Mouse (Mus musculus): ENCODE measurements around the gene Tmem102. TPM values are rescaled to one million over a fixed set of nuclear protein-coding genes. Genes with fewer than 3 reads are reported as not detected.

Gene Tmem102
- polyA plus RNA-seq, 1 experiment from 2014 or later = 0.82 TPM

DNA sequence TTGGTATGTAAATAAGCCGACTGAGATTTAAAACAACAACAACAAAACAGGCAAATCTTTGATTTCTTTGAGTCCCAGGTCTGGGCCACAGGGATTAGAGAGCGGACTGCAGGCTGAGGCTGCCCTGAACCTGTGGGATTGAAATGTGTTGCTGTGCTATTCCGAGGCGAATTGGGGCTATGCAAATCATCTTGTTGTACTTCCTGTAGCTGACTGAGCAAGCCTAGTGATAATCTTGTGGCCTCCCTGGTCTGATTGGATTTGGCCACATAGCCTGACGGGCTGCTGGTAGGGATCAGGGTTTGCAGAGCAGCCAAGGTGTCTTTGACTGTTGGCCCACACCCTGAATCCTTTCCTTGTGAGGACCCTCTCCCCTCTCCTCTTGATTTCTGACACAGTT is 30.5 kb downstream of the Tmem102 start:
- H3K4me2 ChIP-seq (ENCODE audit: low read length) = no peak overlapping the region
- peaks cover 17% of the 10 kb centered on the region for H3K36me3 ChIP-seq (ENCODE audit: control insufficient read depth, insufficient read depth, low read length)
- H3K4me1 ChIP-seq (ENCODE audit: control insufficient read depth, insufficient read depth, low read length) = no peaks in the 10 kb centered on the region
- no peaks in the 10 kb centered on the region for H3K9me3 ChIP-seq (ENCODE audit: control insufficient read depth, low read length)
- H3K4me3 ChIP-seq (replicated peaks; ENCODE audit: low read depth, low read length) = no peak overlapping the region
- no peak for DNase-seq
- no peak overlapping the region for H3K9ac ChIP-seq (replicated peaks; ENCODE audit: low read length)
- WGBS = 58% methylated on average over 5 of the region's 5 CpGs
- H3K27me3 ChIP-seq (ENCODE audit: control insufficient read depth, insufficient read depth, low read length) = no peaks in the 10 kb centered on the region
- ATAC-seq (ENCODE audit: low FRiP score, low TSS enrichment) = no peak
- H3K27ac ChIP-seq (replicated peaks; ENCODE audit: low read depth, low read length) = no peak overlapping the region

GRCm38 (mm10) chr11:69767625-69767909 is 37.9 kb downstream of the Tmem102 start:
- WGBS = 70% methylated on average over 4 of the region's 4 CpGs
- Histone ChIP-seq H3K27ac (replicated peaks; ENCODE audit: low read depth, low read length) (no peak overlapping the region), H3K9ac (replicated peaks; ENCODE audit: low read length) (no peak overlapping the region), H3K9me3 (ENCODE audit: control insufficient read depth, low read length) (no peaks in the 10 kb centered on the region), H3K36me3 (ENCODE audit: control insufficient read depth, insufficient read depth, low read length) (0 out of 2 replicates have a peak, but pooled peaks cover 4% of the 10 kb centered on the region), H3K27me3 (ENCODE audit: control insufficient read depth, insufficient read depth, low read length) (no peaks in the 10 kb centered on the region), H3K4me2 (ENCODE audit: low read length) (peak overlapping the region; percentile 68), H3K4me1 (ENCODE audit: control insufficient read depth, insufficient read depth, low read length) (peaks cover 11% of the 10 kb centered on the region), H3K4me3 (replicated peaks; ENCODE audit: low read depth, low read length) (no peak overlapping the region; the same call in 1 of the 2 replicates)
- DNase-seq = no peak
- no peak for ATAC-seq (ENCODE audit: low FRiP score, low TSS enrichment)

DNA sequence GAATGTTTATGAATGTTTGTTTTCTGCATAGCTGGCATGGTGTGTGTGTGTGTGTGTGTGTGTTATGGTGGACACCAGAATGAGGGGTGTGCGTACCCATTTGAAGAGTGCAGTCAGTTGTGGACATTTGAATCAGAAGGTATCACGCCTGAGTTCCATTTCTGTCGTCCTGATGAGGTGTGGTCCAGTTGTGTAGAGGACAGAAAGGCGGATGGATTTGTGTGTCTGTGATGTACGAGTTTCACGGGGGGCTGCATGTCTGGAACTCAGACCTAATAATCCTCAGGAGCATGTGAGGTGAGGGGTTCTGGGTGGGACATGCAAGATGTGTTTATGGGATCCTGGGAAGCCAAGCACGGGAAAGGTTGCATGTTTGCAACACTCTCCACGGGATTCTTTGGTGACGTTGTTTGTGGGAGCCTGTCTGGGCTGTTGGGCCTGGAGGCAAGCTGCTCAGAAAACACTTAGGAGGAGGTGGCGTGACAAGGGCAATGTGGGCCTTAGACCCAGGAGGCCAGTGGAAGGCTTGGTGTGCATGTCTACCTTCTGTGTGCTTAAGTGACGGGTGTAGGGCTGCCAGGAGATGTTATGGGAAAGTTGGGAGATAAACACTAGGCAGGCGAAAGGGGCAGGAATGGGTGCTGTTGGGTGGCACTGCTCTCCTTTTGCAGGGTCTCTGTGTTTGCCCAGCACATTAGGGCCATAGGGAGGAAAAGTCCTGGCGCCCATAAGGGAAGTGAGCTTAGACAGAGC is 38.4 kb downstream of the Tmem102 start:
- Histone ChIP-seq H3K9ac (replicated peaks; ENCODE audit: low read length) (peak overlapping the region; percentile 98), H3K36me3 (ENCODE audit: control insufficient read depth, insufficient read depth, low read length) (0 out of 2 replicates have a peak, but pooled peaks cover 4% of the 10 kb centered on the region), H3K4me3 (replicated peaks; ENCODE audit: low read depth, low read length) (peak overlapping the region; percentile 89), H3K4me2 (ENCODE audit: low read length) (peak overlapping the region; percentile 68), H3K9me3 (ENCODE audit: control insufficient read depth, low read length) (no peaks in the 10 kb centered on the region), H3K27ac (replicated peaks; ENCODE audit: low read depth, low read length) (peak overlapping the region; percentile 81; the same call in 1 of the 2 replicates), H3K4me1 (ENCODE audit: control insufficient read depth, insufficient read depth, low read length) (peaks cover 11% of the 10 kb centered on the region), H3K27me3 (ENCODE audit: control insufficient read depth, insufficient read depth, low read length) (no peaks in the 10 kb centered on the region)
- DNase-seq (no peak), ATAC-seq (ENCODE audit: low FRiP score, low TSS enrichment) (no peak)
- 60% methylated on average over 13 of the region's 13 CpGs for WGBS

DNA sequence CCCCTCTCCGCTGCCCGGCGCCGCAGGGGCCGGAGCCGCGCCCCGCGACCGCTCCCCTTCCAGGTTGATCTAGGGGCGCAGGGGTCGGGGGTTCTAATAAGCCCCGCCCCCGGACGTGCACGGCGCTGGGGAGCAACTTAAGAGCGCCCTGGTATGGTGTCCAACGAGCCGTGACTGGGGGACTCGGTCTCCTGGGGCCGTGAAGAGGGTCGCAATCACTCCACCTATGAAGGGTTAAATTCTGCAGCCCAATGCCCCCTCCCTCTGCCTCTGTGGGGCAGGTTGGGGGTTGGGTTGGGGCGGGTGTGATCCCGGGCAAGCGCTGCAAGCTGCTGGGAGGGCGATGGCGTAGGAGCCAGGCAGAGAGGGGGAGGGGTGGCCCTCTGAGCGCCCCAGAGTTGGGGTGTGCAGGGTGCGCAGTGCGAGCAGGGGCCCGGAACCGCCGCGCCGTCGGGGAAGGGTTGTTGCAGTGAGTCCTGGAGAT is 39.3 kb downstream of the Tmem102 start:
- H3K27me3 ChIP-seq (ENCODE audit: control insufficient read depth, insufficient read depth, low read length) = no peaks in the 10 kb centered on the region
- WGBS = 1% methylated on average over 37 of the region's 37 CpGs

DNA sequence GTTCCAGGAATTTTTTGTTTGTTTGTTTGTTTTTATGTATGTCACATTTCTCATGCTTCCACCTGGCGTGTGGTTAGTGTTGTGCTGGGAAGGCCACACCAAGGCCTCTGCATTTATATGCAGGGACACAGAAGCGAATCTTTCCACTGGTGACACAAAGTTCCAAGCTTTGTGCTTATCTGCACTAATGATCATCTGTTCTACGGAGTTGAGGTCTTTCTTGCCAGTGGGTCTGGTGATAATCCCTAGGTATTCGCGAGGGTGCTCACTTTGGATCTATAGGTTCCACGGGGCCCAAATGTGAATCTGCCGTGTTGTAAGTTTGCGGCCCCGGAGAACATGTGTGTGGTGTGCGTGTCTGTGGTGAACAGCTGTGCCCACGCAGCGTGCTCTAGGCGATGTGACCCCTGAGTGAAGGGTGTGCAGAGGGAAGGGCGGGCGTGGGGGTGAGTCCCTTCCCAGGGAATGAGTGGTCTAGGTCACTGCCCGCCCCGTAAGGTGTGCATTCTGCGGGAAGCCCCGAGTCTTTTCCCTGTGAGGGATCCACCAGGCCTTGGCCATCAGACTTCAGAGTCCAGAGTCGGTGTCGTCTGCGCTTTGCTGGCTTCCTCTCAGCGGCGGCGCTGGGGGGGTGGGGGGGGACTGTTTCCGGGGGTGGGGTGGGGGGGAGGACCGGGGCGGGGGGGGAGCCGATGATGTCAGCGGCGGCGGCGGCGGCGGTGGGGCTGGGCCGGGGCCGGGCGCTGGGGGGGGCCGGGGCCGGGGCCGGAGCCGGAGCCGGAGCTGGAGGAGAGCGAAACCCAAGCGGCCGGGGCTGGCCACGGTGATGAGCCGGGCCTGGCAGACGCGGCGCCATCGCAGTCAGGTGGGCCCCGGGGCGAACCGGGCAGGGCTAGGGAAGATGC is 40.0 kb downstream of the Tmem102 start, which contains the start of gene Zbtb4:
Zbtb4 (plus strand) TSS at position 692 of the 905 bp plus-strand sequence.
- Histone ChIP-seq H3K4me2 (ENCODE audit: low read length) (peak within 1 kb of the TSS; percentile 68), H3K9me3 (ENCODE audit: control insufficient read depth, low read length) (no peaks in the 10 kb centered on the region), H3K4me1 (ENCODE audit: control insufficient read depth, insufficient read depth, low read length) (peaks cover 14% of the 10 kb centered on the region), H3K9ac (replicated peaks; ENCODE audit: low read length) (peak within 1 kb of the TSS; percentile 98), H3K27me3 (ENCODE audit: control insufficient read depth, insufficient read depth, low read length) (no peaks in the 10 kb centered on the region), H3K36me3 (ENCODE audit: control insufficient read depth, insufficient read depth, low read length) (no peaks in the 10 kb centered on the region), H3K27ac (replicated peaks; ENCODE audit: low read depth, low read length) (peak within 1 kb of the TSS; percentile 81), H3K4me3 (replicated peaks; ENCODE audit: low read depth, low read length) (peak within 1 kb of the TSS; percentile 89)
- DNase-seq (peak; percentile 67), ATAC-seq (ENCODE audit: low FRiP score, low TSS enrichment) (peak; percentile 76)
- WGBS = 17% methylated on average over 46 of the region's 55 CpGs

More for the DNA sequence above, 39.3 kb downstream of the Tmem102 start:
- Histone ChIP-seq H3K9ac (replicated peaks; ENCODE audit: low read length) (peak overlapping the region; percentile 98), H3K4me2 (ENCODE audit: low read length) (peak overlapping the region; percentile 68), H3K4me3 (replicated peaks; ENCODE audit: low read depth, low read length) (peak overlapping the region; percentile 89), H3K36me3 (ENCODE audit: control insufficient read depth, insufficient read depth, low read length) (0 out of 2 replicates have a peak, but pooled peaks cover 4% of the 10 kb centered on the region), H3K9me3 (ENCODE audit: control insufficient read depth, low read length) (no peaks in the 10 kb centered on the region), H3K4me1 (ENCODE audit: control insufficient read depth, insufficient read depth, low read length) (peaks cover 11% of the 10 kb centered on the region), H3K27ac (replicated peaks; ENCODE audit: low read depth, low read length) (peak overlapping the region; percentile 81)
- DNase-seq (peak; percentile 73), ATAC-seq (ENCODE audit: low FRiP score, low TSS enrichment) (peak; percentile 79)

- DNase-seq = no peak
- 68% methylated on average over 7 of the region's 7 CpGs for WGBS
Observed at GRCm38 (mm10) chr11:69763551-69763950, 41.9 kb downstream of the Tmem102 start.

DNA sequence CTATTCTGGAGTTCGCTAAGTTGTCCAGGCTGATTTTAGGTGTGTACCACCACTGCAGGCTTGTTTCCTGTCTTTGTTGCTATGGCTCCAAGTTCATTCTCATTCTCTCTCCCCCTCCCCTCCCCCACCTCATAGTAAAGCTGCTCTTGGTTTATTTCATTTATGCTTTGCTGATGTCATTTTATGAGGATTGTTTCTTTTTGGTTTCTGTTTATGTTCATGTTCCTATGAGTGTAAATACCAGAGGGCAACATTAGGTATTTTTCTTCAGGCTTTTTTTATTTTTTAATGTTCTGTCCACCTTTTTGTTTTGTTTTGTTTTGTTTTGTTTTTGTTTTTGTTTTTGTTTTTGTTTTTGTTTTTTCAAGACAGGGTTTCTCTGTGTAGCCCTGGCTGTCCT is 43.6 kb downstream of the Tmem102 start, which contains the start of gene Slc35g3:
Slc35g3 (minus strand) TSS at position 101 of the 400 bp plus-strand sequence.
- no peaks in the 10 kb centered on the region for H3K9me3 ChIP-seq (ENCODE audit: control insufficient read depth, low read length)
- peak within 1 kb of the TSS; percentile 99 for H3K27ac ChIP-seq (replicated peaks; ENCODE audit: low read depth, low read length)
- H3K36me3 ChIP-seq (ENCODE audit: control insufficient read depth, insufficient read depth, low read length) = no peaks in the 10 kb centered on the region
- ATAC-seq (ENCODE audit: low FRiP score, low TSS enrichment) = no peak
- H3K9ac ChIP-seq (replicated peaks; ENCODE audit: low read length) = peak within 1 kb of the TSS; percentile 68; the same call in 1 of the 2 replicates
- no peak for DNase-seq
- WGBS = 80% methylated on average over 1 of the region's 1 CpGs
- no peak within 1 kb of the TSS for H3K4me2 ChIP-seq (ENCODE audit: low read length)
- peaks cover 24% of the 10 kb centered on the region for H3K4me1 ChIP-seq (ENCODE audit: control insufficient read depth, insufficient read depth, low read length)
- H3K4me3 ChIP-seq (replicated peaks; ENCODE audit: low read depth, low read length) = no peak within 1 kb of the TSS
- H3K27me3 ChIP-seq (ENCODE audit: control insufficient read depth, insufficient read depth, low read length) = no peaks in the 10 kb centered on the region

More at GRCm38 (mm10) chr11:69763551-69763950, 41.9 kb downstream of the Tmem102 start:
- Histone ChIP-seq H3K9me3 (ENCODE audit: control insufficient read depth, low read length) (no peaks in the 10 kb centered on the region), H3K27me3 (ENCODE audit: control insufficient read depth, insufficient read depth, low read length) (no peaks in the 10 kb centered on the region), H3K27ac (replicated peaks; ENCODE audit: low read depth, low read length) (no peak overlapping the region), H3K9ac (replicated peaks; ENCODE audit: low read length) (no peak overlapping the region), H3K4me2 (ENCODE audit: low read length) (no peak overlapping the region), H3K36me3 (ENCODE audit: control insufficient read depth, insufficient read depth, low read length) (no peaks in the 10 kb centered on the region), H3K4me3 (replicated peaks; ENCODE audit: low read depth, low read length) (no peak overlapping the region), H3K4me1 (ENCODE audit: control insufficient read depth, insufficient read depth, low read length) (peaks cover 23% of the 10 kb centered on the region)
- no peak for ATAC-seq (ENCODE audit: low FRiP score, low TSS enrichment)

DNA sequence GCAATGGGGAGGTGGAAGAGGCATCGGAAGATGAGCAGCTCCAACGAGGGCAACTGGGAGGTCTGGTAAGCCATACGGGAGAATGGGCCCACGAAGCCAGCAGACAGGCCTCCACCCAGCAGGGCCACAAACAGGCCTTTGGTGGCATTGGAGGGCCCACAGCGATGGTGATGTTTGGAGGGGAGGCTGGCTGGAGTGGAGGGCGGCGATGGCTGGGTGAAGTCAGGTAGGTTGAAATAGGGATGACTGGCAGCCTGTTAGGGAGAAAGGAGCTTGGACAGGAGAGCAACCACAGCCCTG is 44.6 kb downstream of the Tmem102 start:
- Histone ChIP-seq H3K36me3 (ENCODE audit: control insufficient read depth, insufficient read depth, low read length) (no peaks in the 10 kb centered on the region), H3K4me2 (ENCODE audit: low read length) (no peak overlapping the region), H3K27me3 (ENCODE audit: control insufficient read depth, insufficient read depth, low read length) (no peaks in the 10 kb centered on the region), H3K4me3 (replicated peaks; ENCODE audit: low read depth, low read length) (no peak overlapping the region), H3K4me1 (ENCODE audit: control insufficient read depth, insufficient read depth, low read length) (peaks cover 29% of the 10 kb centered on the region), H3K9ac (replicated peaks; ENCODE audit: low read length) (peak overlapping the region; percentile 68; the same call in 1 of the 2 replicates), H3K27ac (replicated peaks; ENCODE audit: low read depth, low read length) (peak overlapping the region; percentile 99), H3K9me3 (ENCODE audit: control insufficient read depth, low read length) (no peaks in the 10 kb centered on the region)
- WGBS = 93% methylated on average over 7 of the region's 7 CpGs
- DNase-seq = no peak
- ATAC-seq (ENCODE audit: low FRiP score, low TSS enrichment) = no peak
